Mouse (Mus musculus): ENCODE measurements around the gene Klhdc8b.

The Klhdc8b gene

GRCm38 (mm10) chr9:108481520-108482210 lies 20.3 kb upstream of the Klhdc8b start:
- no peak for DNase-seq (ENCODE audit: low read depth)

DNA sequence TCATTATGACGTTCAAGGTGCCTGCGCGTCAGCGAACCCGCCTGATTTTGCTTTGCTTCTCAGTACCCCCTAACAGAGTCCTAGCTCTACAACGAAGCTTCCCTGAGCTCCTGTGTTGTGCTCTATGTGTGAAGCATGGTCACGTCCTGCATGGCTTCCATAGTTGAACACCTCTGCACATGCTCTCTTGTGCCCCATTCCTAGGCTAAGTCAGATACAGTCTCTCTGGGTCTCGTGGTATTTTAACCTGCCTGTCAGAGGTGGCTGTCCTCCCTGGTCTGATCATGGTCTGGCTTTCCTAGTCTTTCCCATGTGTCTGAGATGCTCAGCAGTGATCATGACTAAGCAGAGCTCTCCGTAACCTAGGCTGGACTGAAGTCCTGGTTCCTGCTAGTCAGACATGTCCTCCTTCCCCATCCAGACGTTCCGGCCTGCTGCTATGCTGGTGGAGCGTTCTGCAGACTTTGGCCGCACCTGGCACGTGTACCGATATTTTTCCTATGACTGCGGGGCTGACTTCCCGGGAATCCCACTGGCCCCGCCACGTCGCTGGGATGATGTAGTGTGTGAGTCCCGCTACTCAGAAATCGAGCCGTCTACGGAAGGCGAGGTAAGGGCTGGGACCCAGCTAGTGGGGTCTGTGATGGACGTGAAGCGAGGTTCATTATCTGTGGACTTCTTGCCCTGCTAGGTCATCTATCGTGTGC lies 19.6 kb upstream of the Klhdc8b start:
- DNase-seq (ENCODE audit: low read depth) = no peak

- DNase-seq (ENCODE audit: low read depth) = peak; percentile 47
Observed at GRCm38 (mm10) chr9:108479721-108480351, 18.5 kb upstream of the Klhdc8b start, which contains the start of gene Lamb2. Lamb2 (plus strand) TSS chr9:108479736.

- no peak for DNase-seq (ENCODE audit: low read depth)
Observed at GRCm38 (mm10) chr9:108479241-108479640, 17.9 kb upstream of the Klhdc8b start.

GRCm38 (mm10) chr9:108478638-108479156 lies 17.3 kb upstream of the Klhdc8b start:
- DNase-seq (ENCODE audit: low read depth) = peak; percentile 17

- DNase-seq (ENCODE audit: low read depth) = no peak
Observed at GRCm38 (mm10) chr9:108474528-108474927, 13.1 kb upstream of the Klhdc8b start.

- no peak for DNase-seq (ENCODE audit: low read depth)
Observed at GRCm38 (mm10) chr9:108469845-108470244, 8.5 kb upstream of the Klhdc8b start.

- no peak for DNase-seq (ENCODE audit: low read depth)
Observed at GRCm38 (mm10) chr9:108469430-108469829, 8.0 kb upstream of the Klhdc8b start.

GRCm38 (mm10) chr9:108466219-108466618 lies 4.8 kb upstream of the Klhdc8b start:
- DNase-seq (ENCODE audit: low read depth) = no peak

- no peak for DNase-seq (ENCODE audit: low read depth)
Observed at GRCm38 (mm10) chr9:108463713-108464112, 2.3 kb upstream of the Klhdc8b start.

DNA sequence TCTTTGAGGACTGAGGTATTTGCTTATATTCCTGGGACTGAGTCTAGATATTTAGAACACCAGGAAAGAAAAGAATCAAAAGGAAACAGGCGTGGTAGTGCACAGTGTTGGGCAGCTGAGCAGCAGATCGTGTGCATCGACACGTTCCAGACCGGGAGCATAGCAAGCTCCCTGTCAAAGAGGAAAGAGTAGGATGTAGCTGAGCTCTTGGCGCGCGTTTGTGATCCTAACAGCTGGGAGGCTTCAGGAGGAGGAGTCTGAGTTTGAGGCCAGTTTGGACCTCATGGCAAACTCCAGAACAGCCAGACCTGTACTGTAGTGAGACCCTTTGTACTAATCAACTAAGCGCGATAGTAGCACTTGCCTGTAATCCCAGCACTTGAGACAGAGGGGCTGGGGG lies 811 bp upstream of the Klhdc8b start:
- DNase-seq (ENCODE audit: low read depth) = no peak

GRCm38 (mm10) chr9:108461675-108462074 lies 294 bp upstream of the Klhdc8b start:
- DNase-seq (ENCODE audit: low read depth) = no peak

GRCm38 (mm10) chr9:108460319-108461178 lies 832 bp downstream of the Klhdc8b start, which contains the start of gene Ccdc71:
Ccdc71 (plus strand) TSS chr9:108460527.
- DNase-seq (ENCODE audit: low read depth) = no peak

GRCm38 (mm10) chr9:108459939-108460318 lies 1.5 kb downstream of the Klhdc8b start:
- DNase-seq (ENCODE audit: low read depth) = no peak

DNA sequence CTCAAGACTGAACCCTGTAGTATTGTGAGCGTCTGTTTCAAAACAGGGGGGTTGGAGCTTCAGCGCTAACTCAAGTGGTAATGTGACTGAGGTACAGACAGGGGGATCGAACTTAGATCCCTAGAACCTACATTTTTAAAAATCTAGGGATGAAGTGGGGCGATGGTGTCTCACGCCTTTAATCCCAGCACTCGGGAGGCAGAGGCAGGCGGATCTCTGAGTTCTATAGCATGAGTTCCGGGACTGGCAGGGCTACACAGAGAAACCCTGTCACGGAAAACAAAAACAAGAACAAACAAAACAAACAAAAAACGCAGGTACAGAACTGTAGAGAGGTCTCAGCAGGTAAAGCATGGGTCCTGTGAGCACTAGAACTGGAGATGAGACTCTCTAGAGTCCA lies 4.4 kb downstream of the Klhdc8b start:
- no peak for DNase-seq (ENCODE audit: low read depth)

DNA sequence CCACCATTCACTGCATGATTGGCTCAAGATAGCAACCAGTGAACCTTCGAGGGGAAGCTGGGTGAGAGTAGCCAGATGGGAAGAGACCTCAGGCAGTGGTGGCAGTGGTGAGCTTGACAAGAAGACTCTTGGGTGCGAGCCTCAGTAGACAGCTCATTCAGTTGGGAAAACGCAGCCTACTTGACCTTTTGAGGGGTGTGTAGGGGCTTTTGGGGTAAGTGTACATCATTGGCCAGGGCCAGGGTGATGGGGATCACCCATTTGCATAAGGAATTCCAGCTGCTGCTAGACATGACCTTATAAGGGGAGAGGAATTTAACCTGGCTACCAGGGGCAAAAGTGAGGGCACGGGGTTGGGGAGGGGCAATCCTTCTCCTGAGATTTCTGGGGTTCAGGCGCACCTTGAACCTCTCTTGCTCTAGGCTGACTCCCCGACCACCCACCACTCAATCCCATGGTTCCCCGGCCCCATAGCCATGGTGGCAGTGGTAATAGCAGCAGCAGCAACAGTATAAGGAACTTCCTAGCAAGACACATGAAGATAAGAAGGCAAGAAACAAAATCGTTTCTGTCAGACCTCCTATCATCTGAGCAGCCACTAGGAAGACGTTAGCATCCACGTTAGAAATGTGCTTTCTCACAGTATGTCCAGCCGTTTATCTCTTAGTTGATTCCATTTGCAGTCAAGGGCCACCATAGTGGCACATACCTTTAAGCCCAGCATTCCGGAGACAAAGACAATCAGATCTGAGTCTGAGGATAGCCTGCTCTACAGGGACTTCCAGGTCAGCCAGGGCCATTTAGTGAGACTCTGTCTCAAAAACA lies 5.4 kb downstream of the Klhdc8b start:
- no peak for DNase-seq (ENCODE audit: low read depth)

DNA sequence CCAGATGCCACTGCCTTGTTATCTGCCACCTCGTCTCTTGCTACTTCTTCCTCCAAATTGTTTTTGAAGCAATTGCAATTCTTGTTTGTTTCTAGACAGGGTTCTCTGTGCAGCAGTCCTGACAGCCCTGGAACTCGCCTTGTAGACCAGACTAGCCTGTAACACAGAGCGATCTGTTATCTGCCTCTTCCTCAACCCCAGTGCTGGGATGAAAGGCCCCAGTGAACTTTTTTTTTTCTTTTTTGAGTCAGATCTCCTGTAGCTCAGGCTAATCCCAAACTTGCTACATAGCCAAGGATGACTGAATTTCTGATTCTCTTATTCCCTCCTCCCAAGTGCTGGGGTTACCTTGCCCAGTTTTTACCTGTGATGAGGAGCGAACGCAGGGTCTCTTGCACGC lies 7.0 kb downstream of the Klhdc8b start:
- no peak for DNase-seq (ENCODE audit: low read depth)

DNA sequence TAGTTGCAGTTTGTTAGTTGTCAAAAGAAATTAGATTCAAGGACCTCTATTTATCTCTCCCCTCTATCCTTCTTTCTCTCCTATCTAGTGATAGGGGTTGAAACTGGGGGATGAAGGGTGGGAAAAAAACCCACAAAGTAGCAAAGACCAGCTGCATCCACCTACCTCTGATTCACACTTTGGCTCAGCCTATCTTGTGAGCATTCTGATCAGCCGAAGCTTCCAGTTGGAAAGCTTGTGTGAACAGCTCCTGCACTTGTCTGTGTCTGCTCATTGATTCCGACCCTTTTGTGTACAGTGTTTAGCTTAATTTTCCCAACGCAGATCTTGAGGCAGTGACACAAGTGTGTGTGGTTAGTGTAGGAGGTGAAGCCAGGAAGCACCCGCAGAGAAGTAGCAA lies 7.9 kb downstream of the Klhdc8b start:
- DNase-seq (ENCODE audit: low read depth) = no peak

DNA sequence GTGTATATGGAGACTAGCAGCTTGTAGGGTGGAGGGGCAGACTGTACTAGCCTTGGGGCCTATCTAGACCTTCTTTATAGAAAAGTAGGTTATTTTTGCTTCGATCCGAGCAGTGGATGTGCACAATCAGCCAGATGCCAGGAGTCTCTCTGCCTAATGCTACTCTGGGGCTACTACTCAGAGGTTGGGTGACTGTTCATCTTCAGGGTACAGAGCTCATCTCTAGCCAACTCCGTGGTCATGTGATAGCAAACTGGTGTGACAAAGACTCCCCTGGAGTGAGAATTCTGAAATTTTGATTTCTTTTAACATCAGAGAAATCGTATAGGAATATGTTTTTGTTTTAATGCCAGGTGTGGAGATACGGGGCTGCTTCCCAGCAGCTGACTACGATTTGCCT lies 8.5 kb downstream of the Klhdc8b start:
- DNase-seq (ENCODE audit: low read depth) = no peak

GRCm38 (mm10) chr9:108452291-108452906 lies 9.0 kb downstream of the Klhdc8b start:
- DNase-seq (ENCODE audit: low read depth) = no peak
